Mouse (Mus musculus) thymus, postnatal 10 days (tissue): ENCODE measurements around the gene Tas1r2.
A peak's percentile ranks its signal among the peaks of the same experiment; 100 is the strongest.

Experiments
- DNase-seq, 2 experiments: peaks; one replicate each; pipeline ENCODE4 v3.0.0; 2021; ENCODE audit warnings: low spot score in 2 of 2

The Tas1r2 gene

GRCm38 (mm10) chr4:139653238-139653637 lies at the start of gene Tas1r2:
TSS of gene Tas1r2 (plus strand) at chr4:139653538.
- no peak for DNase-seq

GRCm38 (mm10) chr4:139605216-139605615 lies 48.1 kb upstream of the Tas1r2 start:
- no peak for DNase-seq

- no peak for DNase-seq
These were observed 46.6 kb upstream of the Tas1r2 start for GRCm38 (mm10) chr4:139606732-139607131.

- no peak for DNase-seq
These were observed 44.4 kb upstream of the Tas1r2 start for GRCm38 (mm10) chr4:139608975-139609374.

GRCm38 (mm10) chr4:139610954-139611353 lies 42.4 kb upstream of the Tas1r2 start:
- no peak for DNase-seq

GRCm38 (mm10) chr4:139611542-139611953 lies 41.8 kb upstream of the Tas1r2 start:
- DNase-seq = peak; percentile 53 to 78

GRCm38 (mm10) chr4:139614524-139615260 lies 38.6 kb upstream of the Tas1r2 start:
- no peak for DNase-seq

- peak; percentile 74 to 76 for DNase-seq
These were observed 36.9 kb upstream of the Tas1r2 start for GRCm38 (mm10) chr4:139616276-139617000.

GRCm38 (mm10) chr4:139617001-139617364 lies 36.4 kb upstream of the Tas1r2 start:
- DNase-seq = no peak

GRCm38 (mm10) chr4:139619765-139620164 lies 33.6 kb upstream of the Tas1r2 start:
- DNase-seq = no peak

GRCm38 (mm10) chr4:139622373-139623282 lies 30.7 kb upstream of the Tas1r2 start, which contains the start of gene Aldh4a1:
TSS of gene Aldh4a1 (plus strand) at chr4:139622866.
- DNase-seq = peak; percentile 80 to 89

GRCm38 (mm10) chr4:139623434-139624115 lies 29.8 kb upstream of the Tas1r2 start:
- DNase-seq = no peak

GRCm38 (mm10) chr4:139624116-139624489 lies 29.2 kb upstream of the Tas1r2 start:
- DNase-seq = no peak

- DNase-seq = no peak
These were observed 28.6 kb upstream of the Tas1r2 start for GRCm38 (mm10) chr4:139624706-139625105.

GRCm38 (mm10) chr4:139627361-139627760 lies 26.0 kb upstream of the Tas1r2 start:
- no peak for DNase-seq

- no peak for DNase-seq
These were observed 23.2 kb upstream of the Tas1r2 start for GRCm38 (mm10) chr4:139630171-139630570.

GRCm38 (mm10) chr4:139631141-139631540 lies 22.2 kb upstream of the Tas1r2 start:
- no peak for DNase-seq

GRCm38 (mm10) chr4:139631569-139632253 lies 21.6 kb upstream of the Tas1r2 start:
- no peak for DNase-seq

GRCm38 (mm10) chr4:139632254-139632580 lies 21.1 kb upstream of the Tas1r2 start:
- no peak for DNase-seq

GRCm38 (mm10) chr4:139636373-139636772 lies 17.0 kb upstream of the Tas1r2 start:
- peak; percentile 34 to 76 for DNase-seq

- no peak for DNase-seq
These were observed 15.5 kb upstream of the Tas1r2 start for GRCm38 (mm10) chr4:139637847-139638246.
